Comparison of ENCODE assay signal across 7 mouse cellular contexts in genomic region chr3:101108848-101109247, GRCm38 (mm10). TPM values are rescaled to one million over a fixed set of nuclear protein-coding genes. Genes with fewer than 3 reads are reported as not detected.
A peak's percentile ranks its signal among the peaks of the same experiment; 100 is the strongest.
DNase-seq lines count a peak whose midpoint lies in the region; ATAC-seq and TF ChIP-seq lines count a peak whose summit lies in the region.

No protein-coding gene starts in this region.

- H3K79me3 ChIP-seq in C2C12 (ENCODE audit: low read depth): peaks cover 14% of the 10 kb centered on the region

- no peak for ATAC-seq in heart, postnatal 0 days (ENCODE audit: insufficient read depth, low read depth)
- no peak for ATAC-seq in midbrain, embryonic 12.5 days (ENCODE audit: low FRiP score, low read depth)

- peak overlapping the region; percentile 14 for H3ac ChIP-seq in C2C12 (ENCODE audit: control insufficient read depth, insufficient read length, low read depth)

- 31% methylated on average over 5 of the region's 5 CpGs for WGBS in heart, postnatal 0 days
- 19% methylated on average over 5 of the region's 5 CpGs for WGBS in midbrain, embryonic 12.5 days
- 64% methylated on average over 5 of the region's 5 CpGs for WGBS in cerebellum, adult 2 months

- peaks cover 14 to 39% of the 10 kb centered on the region in 2 experiments for H3K4me1 ChIP-seq in ES-E14 (ENCODE audit: control insufficient read depth in 2 of 2, insufficient read depth in 2 of 2, low read length in 2 of 2, poor library complexity in 1 of 2)
- H3K4me1 ChIP-seq in heart, postnatal 0 days (ENCODE audit: control insufficient read depth, insufficient read depth): peaks cover 27% of the 10 kb centered on the region
- peaks cover 59% of the 10 kb centered on the region for H3K4me1 ChIP-seq in midbrain, embryonic 12.5 days
- H3K4me1 ChIP-seq in cerebellum, adult 2 months (ENCODE audit: control insufficient read depth, insufficient read depth, low read length): no peaks in the 10 kb centered on the region

- no peak overlapping the region for H3K27ac ChIP-seq in ES-E14 (ENCODE audit: insufficient read depth, low read depth, low read length, poor library complexity, severe bottlenecking)
- no peak overlapping the region for H3K27ac ChIP-seq in heart, postnatal 0 days (ENCODE audit: low read depth)
- no peak overlapping the region for H3K27ac ChIP-seq in midbrain, embryonic 12.5 days (replicated peaks)
- H3K27ac ChIP-seq in cerebellum, adult 2 months (ENCODE audit: insufficient read depth, low read length): no peak overlapping the region

- H3K36me3 ChIP-seq in C2C12 (ENCODE audit: control insufficient read depth, insufficient read depth): no peaks in the 10 kb centered on the region
- peaks cover 6% of the 10 kb centered on the region; the same call in 1 of the 2 replicates for H3K36me3 ChIP-seq in ES-E14 (ENCODE audit: control insufficient read depth, insufficient read depth, low read length, poor library complexity, severe bottlenecking)
- H3K36me3 ChIP-seq in heart, postnatal 0 days (replicated peaks; ENCODE audit: control insufficient read depth, insufficient read depth, low read length): no peaks in the 10 kb centered on the region
- H3K36me3 ChIP-seq in midbrain, embryonic 12.5 days: no peaks in the 10 kb centered on the region

- in situ Hi-C loops in ES-E14 (cut with MboI; ENCODE audit: low sequenced_read_pairs in 2 of 2, unreplicated experiment in 2 of 2): no loop called here

- H3K4me3 ChIP-seq in C2C12 (ENCODE audit: insufficient read depth, poor library complexity, severe bottlenecking) (no peak overlapping the region), ES-E14 (ENCODE audit: insufficient read depth in 1 of 2, low read depth in 1 of 2, low read length in 2 of 2, poor library complexity in 1 of 2, severe bottlenecking in 1 of 2) (peak overlapping the region; percentile 77 to 97)
- H3K4me3 ChIP-seq in heart, postnatal 0 days (ENCODE audit: low read depth, low read length): peak overlapping the region; percentile 95
- H3K4me3 ChIP-seq in midbrain, embryonic 12.5 days: peak overlapping the region; percentile 84
- no peak overlapping the region for H3K4me3 ChIP-seq in cerebellum, adult 2 months (replicated peaks; ENCODE audit: insufficient read depth, low read depth, low read length)

- no peak for TF ChIP-seq POLR2A in cerebellum, adult 2 months (IDR thresholded peaks at IDR 0.05; ENCODE audit: borderline replicate concordance, insufficient read depth, low read length)

- no peak for TF ChIP-seq CTCF in C2C12 (IDR thresholded peaks at IDR 0.05; ENCODE audit: control insufficient read depth, insufficient read depth, insufficient read length)
- TF ChIP-seq CTCF in heart, postnatal 0 days (IDR thresholded peaks at IDR 0.05; ENCODE audit: low read depth): no peak
- TF ChIP-seq CTCF in cerebellum, adult 2 months (IDR thresholded peaks at IDR 0.05; ENCODE audit: borderline replicate concordance, insufficient read depth, low read depth, low read length): no peak

- no peak for TF ChIP-seq EP300 in heart, postnatal 0 days (IDR thresholded peaks at IDR 0.05; ENCODE audit: low read depth)

- peaks cover 49% of the 10 kb centered on the region for H3K79me2 ChIP-seq in C2C12 (ENCODE audit: control insufficient read depth, insufficient read depth)

- no peaks in the 10 kb centered on the region for H3K9me3 ChIP-seq in ES-E14 (ENCODE audit: control insufficient read depth, insufficient read depth, low read depth, low read length)
- H3K9me3 ChIP-seq in heart, postnatal 0 days (replicated peaks; ENCODE audit: control insufficient read depth, low read length): no peaks in the 10 kb centered on the region
- H3K9me3 ChIP-seq in midbrain, embryonic 12.5 days: no peaks in the 10 kb centered on the region

- no peaks in the 10 kb centered on the region for H3K27me3 ChIP-seq in C2C12 (ENCODE audit: control insufficient read depth, insufficient read depth, insufficient read length)
- H3K27me3 ChIP-seq in heart, postnatal 0 days (ENCODE audit: control insufficient read depth, insufficient read depth, low read length): no peaks in the 10 kb centered on the region
- H3K27me3 ChIP-seq in midbrain, embryonic 12.5 days: peaks cover 35% of the 10 kb centered on the region
- H3K27me3 ChIP-seq in cerebellum, adult 2 months (ENCODE audit: control insufficient read depth, insufficient read depth, low read length): no peaks in the 10 kb centered on the region; the same call in 1 of the 2 replicates

- no peak for DNase-seq in ES-E14 (ENCODE audit: low read depth, low spot score)
- DNase-seq in heart, postnatal 0 days (ENCODE audit: low spot score): no peak
- no peak for DNase-seq in cerebellum, adult 8-10 months
- no peak for DNase-seq in cerebellum, adult 2 months
- no peak for DNase-seq in kidney, postnatal 14 days

- H3K9ac ChIP-seq in ES-E14 (ENCODE audit: insufficient read depth, low read depth, low read length, poor library complexity, severe bottlenecking): peak overlapping the region; percentile 88
- no peak overlapping the region for H3K9ac ChIP-seq in heart, postnatal 0 days (replicated peaks; ENCODE audit: low read depth, low read length)
- peak overlapping the region; percentile 92; the same call in 1 of the 2 replicates for H3K9ac ChIP-seq in midbrain, embryonic 12.5 days (replicated peaks)

- peak overlapping the region; percentile 99 for H3K4me2 ChIP-seq in heart, postnatal 0 days (ENCODE audit: low read depth, low read length)
- peak overlapping the region; percentile 92 for H3K4me2 ChIP-seq in midbrain, embryonic 12.5 days (replicated peaks)

TF ChIP-seq in C2C12, 6 proteins besides CTCF, POLR2A, EP300 and RAD21:
- TF ChIP-seq CEBPB (IDR thresholded peaks at IDR 0.05; ENCODE audit: low read depth) (no peak), FOSL1 (IDR thresholded peaks at IDR 0.05; ENCODE audit: insufficient read depth, low read length, poor library complexity, severe bottlenecking) (no peak), MAX (IDR thresholded peaks at IDR 0.05) (no peak), MYOD1 (IDR thresholded peaks at IDR 0.05; ENCODE audit: control insufficient read depth, insufficient read length, low read depth) (no peak), USF1 (IDR thresholded peaks at IDR 0.05; ENCODE audit: low read depth) (no peak), MYOG (IDR thresholded peaks at IDR 0.05; ENCODE audit: control insufficient read depth, extremely low read depth, insufficient read length) (no peak)

TF ChIP-seq in ES-E14, 5 proteins besides CTCF, POLR2A, EP300 and RAD21:
- TF ChIP-seq MAFK (IDR thresholded peaks at IDR 0.05; ENCODE audit: insufficient read depth, low read depth, low read length) (no peak), HCFC1 (IDR thresholded peaks at IDR 0.05; ENCODE audit: borderline replicate concordance, insufficient read depth, low read length) (no peak), CHD2 (IDR thresholded peaks at IDR 0.05; ENCODE audit: low read depth, low read length) (no peak), ZC3H11A (IDR thresholded peaks at IDR 0.05; ENCODE audit: borderline replicate concordance, low read depth, low read length) (no peak), ZNF384 (IDR thresholded peaks at IDR 0.05; ENCODE audit: low read depth, low read length) (no peak)

RNA-seq across cellular contexts. Expression of gene Ptgfrn, which starts 1.2 kb away (rescaled TPM):
- polyA plus RNA-seq in C2C12 (2012; fragmentation: generic; extraction: Trizol): 42.8 TPM
- total RNA-seq in ES-E14 (2012; rRNA removed): 52.3 and 81.2 TPM in 2 replicates
- 61.5 and 74.4 TPM in 2 replicates for total RNA-seq in heart, postnatal 0 days (2014; rRNA removed; ENCODE audit: low replicate concordance)
- 4.6 and 5.2 TPM in 2 replicates for polyA plus RNA-seq in heart, postnatal 0 days (2015; fragmentation: Nextera tagmentation; extraction: Ambion mirVana)
- polyA plus RNA-seq in midbrain, embryonic 12.5 days (2016; fragmentation: Nextera tagmentation; extraction: Ambion mirVana): 1.9 and 2.6 TPM in 2 replicates
- 4.5 and 4.6 TPM in 2 replicates for polyA plus RNA-seq in cerebellum, adult 2 months (2012; rRNA removed)

Comparison
In these comparisons a context has a peak if more than half of its experiments do, and no peak if none do; other contexts are left out.
1. H3K4me3 ChIP-seq: peak in ES-E14 (2 of 2), heart, postnatal 0 days (single experiment) and midbrain, embryonic 12.5 days (single experiment); none in C2C12 (single experiment) and cerebellum, adult 2 months (single experiment).